Mouse (Mus musculus): ENCODE data around the gene Cox4i1.

Gene Cox4i1

DNA sequence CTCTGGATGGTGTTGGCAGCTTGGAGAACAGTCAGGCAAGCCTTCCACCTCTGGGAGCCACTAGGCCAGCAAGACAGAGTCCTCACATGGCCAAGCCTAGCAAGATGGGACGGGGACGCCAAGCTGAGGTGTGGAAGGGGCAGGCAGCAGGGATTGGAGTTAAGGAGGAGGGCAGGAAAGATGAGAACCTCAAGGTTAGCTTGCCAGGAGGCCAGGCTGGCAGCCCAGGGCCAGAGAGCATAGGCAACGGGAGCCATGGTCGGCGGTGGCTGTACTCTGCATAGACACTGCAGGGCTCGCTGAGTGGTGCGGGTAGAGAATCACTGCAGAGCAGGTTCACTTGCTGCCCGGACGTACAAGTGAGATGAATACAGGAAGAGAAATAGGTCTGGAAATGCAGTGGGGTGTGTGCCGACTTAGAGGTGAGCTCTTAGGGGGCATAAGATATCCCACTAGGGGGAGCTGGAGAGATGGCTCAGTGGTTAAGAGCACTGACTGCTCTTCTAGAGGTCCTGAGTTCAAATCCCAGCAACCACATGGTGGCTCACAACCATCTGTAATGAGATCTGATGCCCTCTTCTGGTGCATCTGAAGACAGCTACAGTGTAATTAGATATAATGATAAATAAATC, 25.9 kb upstream of the Cox4i1 start:
- no peak for TF ChIP-seq GATA4 (IDR thresholded peaks at IDR 0.05; ENCODE audit: insufficient replicate concordance, low read length)

DNA sequence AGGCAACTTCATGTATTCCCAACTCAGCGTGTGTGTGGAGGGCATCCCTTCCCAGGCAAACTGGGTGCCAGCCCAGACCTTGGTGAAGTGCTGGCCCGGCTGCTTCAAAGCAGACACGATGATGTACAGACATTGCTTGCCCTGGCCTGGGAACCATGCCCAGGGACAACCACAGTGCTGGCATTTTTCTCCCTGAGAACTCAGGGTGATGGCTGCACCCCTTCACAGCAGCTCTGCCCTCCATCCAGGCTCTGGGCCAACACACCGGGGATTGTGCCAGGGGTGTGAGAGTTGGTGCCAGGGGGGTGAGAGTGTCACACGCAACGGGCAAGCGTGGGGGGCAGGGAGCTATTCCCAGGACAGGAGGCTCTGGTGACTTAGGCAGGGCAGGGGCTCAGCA, 23.4 kb upstream of the Cox4i1 start:
- TF ChIP-seq GATA4 (IDR thresholded peaks at IDR 0.05; ENCODE audit: insufficient replicate concordance, low read length) = no peak

DNA sequence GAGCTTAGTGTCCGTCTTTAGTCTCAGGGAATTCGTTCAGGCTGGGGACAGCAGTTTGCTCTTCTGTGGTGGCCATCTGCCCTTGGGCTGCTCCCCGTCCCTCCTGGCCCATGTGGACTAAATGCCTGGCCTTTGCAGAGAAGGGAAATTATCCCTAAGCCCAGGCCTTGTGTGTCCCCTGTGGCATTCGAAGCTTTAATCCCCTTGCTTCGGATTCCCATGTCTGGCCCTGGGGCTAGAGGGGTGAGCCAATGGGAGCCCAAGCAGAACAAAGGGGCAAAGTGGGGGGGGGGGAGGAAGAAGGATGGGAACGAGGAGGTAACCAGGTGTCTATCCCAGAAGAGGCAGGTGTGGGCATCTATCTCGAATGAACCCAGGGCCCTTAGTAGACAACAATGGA, 20.5 kb upstream of the Cox4i1 start, which contains the start of gene 1190005I06Rik:
Gene 1190005I06Rik (minus strand): TSS at position 101 of the 400 bp plus-strand sequence.
- TF ChIP-seq GATA4 (IDR thresholded peaks at IDR 0.05; ENCODE audit: insufficient replicate concordance, low read length) = no peak

DNA sequence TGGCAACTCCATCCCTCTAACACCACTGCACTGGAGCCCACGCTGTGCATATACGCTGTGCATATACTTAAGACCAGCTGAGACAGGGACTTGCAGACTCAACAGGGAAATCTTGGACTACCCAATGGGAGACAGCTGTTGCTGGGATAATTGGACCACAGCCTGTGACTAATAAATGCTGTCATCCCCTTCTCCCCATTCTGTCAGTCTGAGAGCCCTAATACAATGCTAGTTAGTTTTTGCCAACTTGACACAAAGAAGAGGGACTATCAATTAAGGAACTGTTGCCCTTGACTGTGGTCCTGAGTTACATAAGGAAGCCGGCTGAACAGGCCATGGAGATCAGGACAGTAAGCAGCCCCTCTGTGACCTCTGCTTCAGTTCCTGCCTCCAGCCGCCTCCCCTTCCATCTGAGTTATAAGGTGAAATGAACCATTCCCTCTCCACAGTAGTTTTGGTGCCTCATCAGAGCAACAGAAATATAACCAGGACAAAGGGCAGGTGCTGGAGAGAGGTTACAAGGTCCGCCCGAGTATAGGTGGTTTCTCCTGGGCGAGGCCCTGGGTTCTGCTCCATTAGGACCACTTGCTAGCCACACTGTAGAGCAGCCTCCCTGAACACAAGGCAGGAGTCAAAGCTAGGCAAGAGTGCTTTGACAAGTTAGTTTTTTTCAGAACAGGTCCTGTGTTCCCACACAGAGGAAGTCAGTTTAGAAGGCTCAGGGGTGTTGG, 11.5 kb upstream of the Cox4i1 start:
- TF ChIP-seq GATA4 (IDR thresholded peaks at IDR 0.05; ENCODE audit: insufficient replicate concordance, low read length) = no peak

DNA sequence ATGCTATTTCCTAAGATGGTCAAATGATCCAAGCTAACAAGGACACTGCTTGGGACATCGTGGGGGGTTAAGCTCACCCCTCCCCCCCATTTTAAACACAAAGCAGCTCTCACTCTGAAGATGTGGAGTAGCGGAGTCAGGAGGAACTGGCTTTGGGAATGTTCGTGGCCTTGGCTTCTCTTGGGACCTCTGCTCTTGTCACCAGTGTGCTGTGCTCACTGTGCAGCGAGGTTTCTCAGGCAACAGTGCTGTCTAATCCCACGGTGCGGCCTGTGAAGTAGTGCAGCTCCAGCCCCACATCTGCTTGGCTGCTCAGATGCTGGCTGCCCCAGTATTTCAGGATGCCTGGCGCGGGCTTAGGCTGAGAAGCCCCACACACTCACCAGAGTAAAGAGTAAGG, 10.6 kb upstream of the Cox4i1 start:
- no peak for TF ChIP-seq GATA4 (IDR thresholded peaks at IDR 0.05; ENCODE audit: insufficient replicate concordance, low read length)

DNA sequence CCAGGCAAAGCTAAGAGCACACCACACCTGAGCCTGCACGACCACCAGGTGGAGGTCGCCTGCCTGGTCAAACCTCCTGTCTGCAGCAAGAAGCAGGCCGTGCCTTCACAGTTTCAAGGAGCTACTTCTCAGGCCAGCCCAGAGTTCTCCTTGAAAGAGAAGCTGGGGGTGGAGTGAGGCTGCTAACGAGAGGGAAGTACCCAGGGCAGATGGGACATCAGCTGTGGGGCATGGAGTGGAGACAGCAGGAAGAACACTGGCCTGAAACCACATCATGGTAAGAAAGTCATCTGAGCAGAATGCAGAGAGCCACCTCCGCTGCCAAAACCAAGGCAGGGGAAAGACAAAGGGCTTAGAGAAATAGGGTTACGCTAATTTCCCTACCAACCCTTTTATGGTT, 3.5 kb upstream of the Cox4i1 start:
- TF ChIP-seq GATA4 (IDR thresholded peaks at IDR 0.05; ENCODE audit: insufficient replicate concordance, low read length) = no peak

DNA sequence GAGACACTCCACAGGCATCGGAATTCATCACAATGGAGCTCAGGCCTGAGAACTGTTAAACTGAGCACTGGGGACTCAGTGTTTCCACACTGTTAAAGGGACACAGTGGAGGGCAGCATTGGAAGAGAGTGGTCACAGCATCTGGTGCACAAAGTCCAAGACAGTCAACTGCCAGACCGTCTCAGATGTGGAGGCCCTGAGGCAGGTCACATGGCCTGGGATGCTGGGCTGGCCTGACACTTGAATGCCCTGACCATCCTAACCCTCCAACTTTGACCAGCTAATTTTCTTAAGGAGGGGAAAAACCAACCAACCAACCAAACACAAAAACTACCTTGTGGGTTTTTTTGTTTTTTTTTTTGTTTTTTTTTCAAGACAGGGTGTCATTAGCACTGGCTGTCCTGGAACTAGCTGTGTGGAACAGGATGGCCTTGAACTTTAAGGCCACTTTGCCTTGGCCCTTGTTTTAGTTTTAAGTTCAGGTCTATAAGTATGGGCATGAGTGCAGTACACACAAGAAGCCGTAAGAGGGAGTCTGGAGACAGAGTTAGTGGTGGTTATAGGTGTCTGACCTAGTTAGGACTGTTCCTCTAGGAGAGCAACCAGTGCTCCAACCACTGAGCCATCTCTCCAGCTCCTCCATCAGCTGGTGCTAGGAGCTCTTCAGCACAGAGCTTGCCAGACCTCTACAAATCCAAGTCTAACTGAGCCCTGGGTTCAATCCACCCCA, 2.1 kb upstream of the Cox4i1 start:
- TF ChIP-seq GATA4 (IDR thresholded peaks at IDR 0.05; ENCODE audit: insufficient replicate concordance, low read length) = no peak

DNA sequence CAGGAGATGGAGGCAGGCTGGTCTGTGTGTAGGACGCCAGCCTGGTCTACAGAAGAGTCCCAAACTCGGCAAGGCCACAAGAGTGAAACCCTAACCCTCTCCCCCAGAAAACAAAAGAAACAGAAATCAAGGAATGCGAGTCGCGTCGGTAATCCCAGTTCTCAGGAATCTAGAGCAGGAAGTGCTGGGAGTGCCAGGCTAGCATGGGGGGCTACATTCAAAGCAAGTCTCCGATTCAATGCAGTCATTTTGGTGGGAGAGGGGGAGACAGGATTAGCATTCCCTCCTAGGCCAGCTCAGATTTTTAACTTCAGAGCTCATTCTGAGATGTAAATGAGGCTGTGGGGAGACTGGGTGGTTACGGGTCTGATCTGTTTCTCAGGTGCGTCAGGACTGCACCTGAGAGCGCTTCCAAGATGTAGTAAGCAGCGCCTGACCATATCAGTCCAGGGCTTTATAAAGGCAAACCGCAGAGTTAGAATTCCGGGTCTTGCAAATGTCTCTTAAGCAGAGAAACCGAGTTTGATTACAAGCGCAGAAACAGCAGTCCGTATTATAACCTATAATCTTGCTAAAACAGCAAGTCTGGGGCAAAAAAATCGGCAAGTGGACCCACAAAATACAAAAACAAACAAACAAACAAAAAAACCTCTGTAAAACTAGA, 1.1 kb upstream of the Cox4i1 start:
- no peak for TF ChIP-seq GATA4 (IDR thresholded peaks at IDR 0.05; ENCODE audit: insufficient replicate concordance, low read length)

DNA sequence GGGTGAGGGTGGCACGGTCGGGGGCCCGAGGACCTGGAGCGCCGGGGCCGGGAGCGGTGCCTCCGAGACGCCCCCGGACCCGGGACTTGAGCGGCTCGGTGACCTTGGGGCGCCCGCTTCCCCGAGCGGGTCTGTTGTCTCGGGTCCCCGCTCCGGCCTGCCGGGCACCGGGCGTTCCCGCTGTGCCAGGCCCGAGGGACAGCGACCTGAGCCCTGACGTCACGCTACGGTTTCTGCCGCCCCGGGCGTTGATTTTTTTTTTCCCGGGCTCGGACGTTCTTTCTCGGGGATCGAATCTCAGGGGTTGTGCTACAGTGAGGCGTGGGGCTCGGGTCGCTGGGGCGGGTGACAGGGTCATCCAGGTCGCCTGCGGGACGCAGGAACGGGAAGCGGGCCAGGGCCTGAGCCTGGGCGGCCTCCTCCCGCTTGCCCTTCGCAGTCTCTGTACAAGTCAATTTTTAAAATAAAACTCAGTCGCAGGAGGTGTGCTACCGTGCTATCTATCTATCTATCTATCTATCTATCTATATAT, 418 bp downstream of the Cox4i1 start, which contains the start of gene Emc8:
Gene Emc8 (minus strand): TSS at position 200 of the 532 bp plus-strand sequence.
- TF ChIP-seq GATA4 (IDR thresholded peaks at IDR 0.05; ENCODE audit: insufficient replicate concordance, low read length) = no peak

DNA sequence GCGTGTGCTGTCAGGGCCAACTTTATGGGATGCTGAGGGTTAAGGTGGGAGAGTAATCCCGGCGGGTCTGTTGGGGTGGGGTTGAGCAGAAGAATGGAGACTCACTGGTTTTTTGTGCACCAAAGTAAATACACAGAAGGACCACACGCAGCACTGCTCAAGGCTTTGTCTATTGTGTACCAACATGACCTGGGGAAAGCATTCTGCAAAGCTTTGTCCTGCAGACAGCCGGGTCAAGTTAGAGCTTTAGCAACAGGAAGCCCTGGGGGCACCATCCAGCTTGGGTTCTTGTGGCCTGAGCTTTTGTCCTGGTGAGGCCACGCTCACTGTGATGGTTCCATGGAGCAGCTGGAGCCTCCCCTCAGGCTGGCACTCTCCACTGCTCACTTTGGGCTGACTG, 3.8 kb downstream of the Cox4i1 start:
- TF ChIP-seq GATA4 (IDR thresholded peaks at IDR 0.05; ENCODE audit: insufficient replicate concordance, low read length) = no peak

DNA sequence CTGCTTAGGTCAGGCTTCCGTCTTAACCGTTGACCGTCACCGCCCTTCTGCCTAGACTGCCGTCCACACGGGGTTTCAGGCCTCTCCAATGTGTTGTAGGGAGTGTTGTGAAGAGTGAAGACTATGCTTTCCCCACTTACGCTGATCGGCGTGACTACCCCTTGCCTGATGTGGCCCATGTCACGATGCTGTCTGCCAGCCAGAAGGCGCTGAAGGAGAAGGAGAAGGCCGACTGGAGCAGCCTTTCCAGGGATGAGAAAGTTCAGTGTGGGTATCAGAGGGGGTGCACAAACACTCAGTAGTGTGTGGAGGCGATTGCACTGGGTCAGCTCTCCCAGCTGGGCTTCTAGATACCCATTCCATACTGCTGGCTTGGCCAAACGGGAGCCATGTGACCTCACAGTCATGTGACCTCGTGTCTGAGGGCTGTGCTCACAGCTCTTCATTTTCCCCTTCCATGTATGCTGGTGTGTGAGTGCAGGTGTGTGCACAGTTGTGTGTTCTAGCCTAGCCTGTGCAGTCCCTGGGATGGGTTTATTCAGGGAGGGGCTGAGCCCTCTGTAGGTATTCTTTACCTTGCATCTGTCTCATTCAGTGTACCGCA, 4.7 kb downstream of the Cox4i1 start:
- no peak for TF ChIP-seq GATA4 (IDR thresholded peaks at IDR 0.05; ENCODE audit: insufficient replicate concordance, low read length)

DNA sequence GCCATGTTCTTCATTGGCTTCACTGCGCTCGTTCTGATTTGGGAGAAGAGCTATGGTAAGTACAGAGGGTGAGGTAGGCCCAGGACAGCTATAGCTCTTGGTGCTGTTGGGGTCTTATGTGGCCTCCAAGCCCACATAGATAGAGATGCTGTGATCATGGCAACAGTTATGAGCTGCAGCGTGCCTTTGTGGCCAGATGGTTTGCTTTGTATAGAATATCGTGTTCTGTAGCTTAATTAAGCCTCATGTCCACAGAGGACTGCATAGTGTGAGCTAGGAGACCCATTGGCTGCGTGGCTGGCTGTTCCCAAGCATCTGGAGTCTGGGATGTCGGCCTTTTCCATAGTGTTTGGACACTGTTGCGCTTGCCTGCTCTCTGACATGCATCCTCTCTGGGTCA, 5.3 kb downstream of the Cox4i1 start:
- TF ChIP-seq GATA4 (IDR thresholded peaks at IDR 0.05; ENCODE audit: insufficient replicate concordance, low read length) = no peak

DNA sequence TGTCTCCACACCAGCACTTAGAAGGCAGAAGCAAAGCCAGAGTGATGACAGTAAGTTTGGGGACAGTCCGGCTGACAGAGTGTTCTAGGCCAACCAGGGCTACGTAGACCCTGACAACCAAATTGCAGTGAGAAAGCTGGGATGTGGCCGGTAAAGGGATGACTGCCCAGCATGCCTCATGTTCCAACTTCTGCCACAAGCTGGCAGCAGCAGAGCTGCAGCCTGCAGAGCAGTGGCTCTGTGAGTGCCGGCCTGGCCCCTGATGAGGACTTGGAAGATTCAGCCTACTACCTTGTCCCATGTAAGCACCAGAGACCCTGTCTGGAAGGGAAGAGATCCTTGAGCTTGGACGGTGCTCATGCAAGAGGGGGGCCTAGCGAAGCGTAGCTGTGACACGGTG, 7.7 kb downstream of the Cox4i1 start:
- TF ChIP-seq GATA4 (IDR thresholded peaks at IDR 0.05; ENCODE audit: insufficient replicate concordance, low read length) = no peak

DNA sequence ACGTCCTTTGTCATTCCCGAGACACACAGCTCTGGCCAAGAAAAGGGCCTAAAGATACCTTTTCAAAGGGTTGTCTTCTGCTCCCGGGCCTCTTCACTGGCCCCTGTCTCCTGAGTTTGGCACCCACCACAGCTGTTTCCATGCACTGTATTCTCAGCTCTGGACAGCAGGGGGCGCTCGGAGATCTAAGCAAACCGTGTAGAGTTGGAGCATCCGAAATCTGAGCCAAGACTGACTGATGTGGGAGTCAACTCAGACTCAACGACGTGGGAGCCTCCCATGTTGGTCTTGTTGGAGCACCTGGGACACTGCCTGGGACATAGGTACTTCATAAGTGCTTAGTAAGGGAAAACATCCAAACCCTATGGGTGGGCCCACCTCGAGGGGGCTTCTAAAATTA, 10.4 kb downstream of the Cox4i1 start:
- TF ChIP-seq GATA4 (IDR thresholded peaks at IDR 0.05; ENCODE audit: insufficient replicate concordance, low read length) = no peak
